Mouse (Mus musculus) olfactory bulb, adult 2 months (tissue): ENCODE measurements around the gene Coch.

Experiments
- CTCF ChIP-seq: fragments of 200-500 bp; IDR thresholded peaks from 2 replicates; pipeline ENCODE4 v1.5.1; 2012; ENCODE audit warnings: low read depth, mild to moderate bottlenecking, low read length, moderate library complexity; ENCODE audit not compliant: insufficient read depth
- POLR2A ChIP-seq: fragments of 200-500 bp; IDR thresholded peaks from 2 replicates; pipeline ENCODE4 v1.6.1; 2012; ENCODE audit warnings: mild to moderate bottlenecking, low read depth, low read length, moderate library complexity; ENCODE audit not compliant: insufficient read depth

DNA sequence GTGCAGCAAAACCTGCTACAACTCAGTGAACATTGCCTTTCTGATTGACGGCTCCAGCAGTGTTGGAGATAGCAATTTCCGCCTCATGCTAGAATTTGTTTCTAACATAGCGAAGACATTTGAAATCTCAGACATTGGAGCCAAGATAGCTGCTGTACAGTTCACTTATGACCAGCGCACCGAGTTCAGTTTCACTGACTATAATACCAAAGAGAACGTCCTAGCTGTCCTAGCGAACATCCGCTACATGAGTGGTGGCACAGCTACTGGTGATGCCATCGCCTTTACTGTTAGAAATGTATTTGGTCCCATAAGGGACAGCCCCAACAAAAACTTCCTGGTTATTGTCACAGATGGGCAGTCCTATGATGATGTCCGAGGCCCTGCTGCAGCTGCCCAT is 10.2 kb downstream of the Coch start:
- TF ChIP-seq POLR2A (no peak), CTCF (no peak)
